In the genomic region with DNA sequence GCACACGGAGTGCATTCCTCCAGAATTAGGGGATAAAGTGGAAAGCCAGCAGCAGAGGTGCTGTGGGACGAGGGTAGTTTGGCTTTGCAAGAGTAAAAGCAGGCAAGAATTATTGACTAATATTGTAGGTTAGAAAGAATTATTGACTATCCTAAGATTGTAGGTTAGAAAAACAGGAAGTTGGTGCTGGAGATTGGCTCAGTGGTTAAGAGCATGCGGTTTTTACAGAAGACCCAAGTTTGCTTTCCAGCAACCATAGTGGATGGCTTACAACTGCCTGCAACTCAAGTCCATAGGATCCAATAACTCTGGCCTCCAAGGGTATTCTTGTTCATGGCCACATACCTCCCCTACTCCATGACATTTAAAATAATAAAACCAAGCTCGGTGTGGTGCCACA, we compare ENCODE assay signal across 23 mouse cellular contexts. TPM values are rescaled to one million over a fixed set of nuclear protein-coding genes. Genes with fewer than 3 reads are reported as not detected.
A peak's percentile ranks its signal among the peaks of the same experiment; 100 is the strongest.
DNase-seq lines count a peak whose midpoint lies in the region; ATAC-seq and TF ChIP-seq lines count a peak whose summit lies in the region.
"Had no signal": no experiment of that assay in that cellular context is flagged by ENCODE, and none has a peak within 500 bp of the region (broad histone marks: within the 10 kb centered on the region; RNA-seq: fewer than 3 reads in every experiment).

No protein-coding gene starts in this region.

- H3K9ac ChIP-seq in MEL (ENCODE audit: control insufficient read depth, low read depth, low read length, poor library complexity, severe bottlenecking) = peak overlapping the region; percentile 7; the same call in 1 of the 2 replicates
- H3K9ac ChIP-seq: forebrain, postnatal 0 days; heart, embryonic 13.5 days; hindbrain, embryonic 14.5 days had no signal

- TF ChIP-seq EP300 in MEL (IDR thresholded peaks at IDR 0.05; ENCODE audit: low read depth in 1 of 2, low read length in 2 of 2) = peak; percentile 20 to 30; a peak in 1 of 4 replicates

- TF ChIP-seq POLR2A in MEL (IDR thresholded peaks at IDR 0.05; ENCODE audit: control insufficient read depth in 1 of 2, insufficient read depth in 1 of 2, low read depth in 1 of 2, low read length in 2 of 2, poor library complexity in 1 of 2) = no peak
- no peak for TF ChIP-seq POLR2A in embryonic fibroblast, embryonic 13.5 days (IDR thresholded peaks at IDR 0.05; ENCODE audit: low read depth, low read length)
- no peak for TF ChIP-seq POLR2A in kidney, adult 2 months (IDR thresholded peaks at IDR 0.05; ENCODE audit: low read depth, low read length)
- no peak for TF ChIP-seq POLR2A in thymus, adult 2 months (IDR thresholded peaks at IDR 0.05; ENCODE audit: control insufficient read depth, extremely low read depth, insufficient read depth, low read length, poor library complexity)

- peaks cover 0 to 19% of the 10 kb centered on the region in 2 experiments; a peak in 2 of 4 replicates for H3K36me3 ChIP-seq in MEL (ENCODE audit: control insufficient read depth in 1 of 2, insufficient read depth in 2 of 2, low read length in 2 of 2)
- H3K36me3 ChIP-seq in kidney, adult 2 months (ENCODE audit: control insufficient read depth, insufficient read depth, low read length) = no peaks in the 10 kb centered on the region
- H3K36me3 ChIP-seq in thymus, adult 2 months (ENCODE audit: control insufficient read depth, insufficient read depth, low read length) = no peaks in the 10 kb centered on the region
- H3K36me3 ChIP-seq: heart, embryonic 10.5 days; heart, embryonic 13.5 days had no signal

- peaks cover 2% of the 10 kb centered on the region; the same call in 1 of the 2 replicates for H3K79me2 ChIP-seq in MEL (ENCODE audit: control insufficient read depth, insufficient read depth, low read length, poor library complexity)

- ATAC-seq in megakaryocyte, adult 5-6 weeks (ENCODE audit: poor library complexity, severe bottlenecking) = peak; percentile 20; the same call in 1 of the 2 replicates
- ATAC-seq: forebrain, embryonic 14.5 days; forebrain, postnatal 0 days; hindbrain, postnatal 0 days; Patski had no signal

- no peak for TF ChIP-seq RAD21 in MEL (IDR thresholded peaks at IDR 0.05; ENCODE audit: low read depth, low read length)

- no peaks in the 10 kb centered on the region for H3K27me3 ChIP-seq in MEL (ENCODE audit: control insufficient read depth in 1 of 2, insufficient read depth in 2 of 2, low read length in 2 of 2)
- H3K27me3 ChIP-seq in kidney, adult 2 months (replicated peaks; ENCODE audit: control insufficient read depth, insufficient read depth, low read length) = no peaks in the 10 kb centered on the region
- H3K27me3 ChIP-seq in thymus, adult 2 months (ENCODE audit: control insufficient read depth, insufficient read depth, low read length) = no peaks in the 10 kb centered on the region
- H3K27me3 ChIP-seq: heart, embryonic 13.5 days; Patski had no signal

- no peak overlapping the region for H3K4me3 ChIP-seq in MEL (ENCODE audit: control insufficient read depth in 1 of 2, insufficient read depth in 1 of 2, low read depth in 2 of 2, low read length in 2 of 2)
- H3K4me3 ChIP-seq in embryonic fibroblast, embryonic 13.5 days (ENCODE audit: insufficient read depth, low read length) = no peak overlapping the region
- no peak overlapping the region for H3K4me3 ChIP-seq in kidney, adult 2 months (ENCODE audit: insufficient read depth, low read depth, low read length)
- no peak overlapping the region for H3K4me3 ChIP-seq in thymus, adult 2 months (ENCODE audit: control insufficient read depth, insufficient read depth, low read length)
- H3K4me3 ChIP-seq: gastrocnemius, adult 2 months; heart, adult 2 months; heart, embryonic 10.5 days; heart, embryonic 13.5 days had no signal

- H3K27ac ChIP-seq in MEL (ENCODE audit: control insufficient read depth, low read depth, low read length) = no peak overlapping the region; the same call in 1 of the 2 replicates
- peak overlapping the region; percentile 100 for H3K27ac ChIP-seq in embryonic fibroblast, embryonic 13.5 days (ENCODE audit: insufficient read depth, low read length)
- H3K27ac ChIP-seq in kidney, adult 2 months (ENCODE audit: insufficient read depth, low read depth, low read length) = no peak overlapping the region
- H3K27ac ChIP-seq in thymus, adult 2 months (ENCODE audit: control insufficient read depth, insufficient read depth, low read length) = no peak overlapping the region
- H3K27ac ChIP-seq: gastrocnemius, adult 2 months; heart, adult 2 months; heart, embryonic 10.5 days; heart, embryonic 13.5 days; hindbrain, embryonic 14.5 days; hindbrain, postnatal 0 days had no signal

- H3K4me1 ChIP-seq in MEL (ENCODE audit: control insufficient read depth in 1 of 2, insufficient read depth in 2 of 2, low read length in 2 of 2) = peaks cover 0 to 26% of the 10 kb centered on the region in 2 experiments; a peak in 3 of 4 replicates
- no peaks in the 10 kb centered on the region for H3K4me1 ChIP-seq in embryonic fibroblast, embryonic 13.5 days (ENCODE audit: control insufficient read depth, insufficient read depth, low read length)
- H3K4me1 ChIP-seq in kidney, adult 2 months (ENCODE audit: control insufficient read depth, insufficient read depth, low read length) = peaks cover 2% of the 10 kb centered on the region; the same call in 1 of the 2 replicates
- H3K4me1 ChIP-seq in thymus, adult 2 months (replicated peaks; ENCODE audit: control insufficient read depth, insufficient read depth, low read length) = peaks cover 8% of the 10 kb centered on the region

- DNase-seq in 416B (ENCODE audit: low read depth) (peak; percentile 69), MEL (ENCODE audit: low read depth, low spot score) (peak; percentile 80)
- DNase-seq in kidney, adult 2 months = no peak
- no peak for DNase-seq in thymus, postnatal 4 days
- no peak for DNase-seq in thymus, adult 2 months
- DNase-seq: cerebellum, adult 11-12 months; cerebellum, adult 8-10 months; cerebellum, postnatal 10 days; cerebellum, postnatal 36 days; forebrain, postnatal 0 days; gastrocnemius, adult 2 months; gastrocnemius, postnatal 14 days; heart, adult 2 months; heart, postnatal 14 days; heart, postnatal 4 days had no signal

- TF ChIP-seq CTCF in MEL (IDR thresholded peaks at IDR 0.05 in 2 of 3, conservative IDR thresholded peaks at IDR 0.05 in 1 of 3; ENCODE audit: control insufficient read depth in 1 of 3, insufficient read depth in 1 of 3, low read depth in 2 of 3, low read length in 3 of 3, poor library complexity in 1 of 3, severe bottlenecking in 1 of 3) = no peak
- TF ChIP-seq CTCF in embryonic fibroblast, embryonic 13.5 days (IDR thresholded peaks at IDR 0.05; ENCODE audit: borderline replicate concordance, insufficient read depth, low read length) = no peak
- TF ChIP-seq CTCF in kidney, adult 2 months (conservative IDR thresholded peaks at IDR 0.05; ENCODE audit: insufficient read depth, insufficient read length, low read depth, low read length) = no peak
- TF ChIP-seq CTCF in thymus, adult 2 months (IDR thresholded peaks at IDR 0.05; ENCODE audit: borderline replicate concordance, control insufficient read depth, extremely low read depth, insufficient read depth, low read length, poor library complexity) = no peak

- 93% methylated on average over 4 of the region's 4 CpGs for WGBS in kidney, adult 2 months
- 61% methylated on average over 4 of the region's 4 CpGs for WGBS in thymus, adult 2 months

- H3K9me3 ChIP-seq in MEL (replicated peaks; ENCODE audit: insufficient read depth, low read length) = no peaks in the 10 kb centered on the region
- H3K9me3 ChIP-seq: heart, embryonic 10.5 days; heart, embryonic 13.5 days had no signal

TF ChIP-seq in MEL, 35 proteins besides CTCF, POLR2A, EP300 and RAD21:
- no peak for TF ChIP-seq HCFC1 (IDR thresholded peaks at IDR 0.05; ENCODE audit: low read depth, low read length)
- peak; percentile 60 for TF ChIP-seq MYC (IDR thresholded peaks at IDR 0.05; ENCODE audit: low read depth, low read length)
- TF ChIP-seq MYB (IDR thresholded peaks at IDR 0.05; ENCODE audit: low read depth, low read length) = no peak

RNA-seq across cellular contexts. Expression of gene Pla2g15, which starts 4.2 kb away (rescaled TPM):
- total RNA-seq in MEL (2012; rRNA removed) = 4.0 and 6.2 TPM in 2 replicates
- 1 to 10 TPM in 1 of 2 experiments, not detected in 1; 9.4 TPM for polyA plus RNA-seq in MEL (2012; ENCODE audit: insufficient read depth in 1 of 2, insufficient read length in 2 of 2, low read depth in 1 of 2, low replicate concordance in 2 of 2, missing spikeins in 1 of 2)
- polyA plus RNA-seq in embryonic fibroblast, embryonic 13.5 days (2011; ENCODE audit: insufficient read length, low read depth, missing spikeins) = 30.0 and 40.9 TPM in 2 replicates
- 13.8 and 15.8 TPM in 2 replicates for total RNA-seq in megakaryocyte, adult 5-6 weeks (2015)
- total RNA-seq in megakaryocyte, adult 5-6 weeks (2017) = 12.9 and 15.8 TPM in 2 replicates
- 9.4 and 10.2 TPM in 2 replicates for polyA plus RNA-seq in kidney, adult 2 months (2012; rRNA removed)
- polyA plus RNA-seq in thymus, adult 2 months (2012; rRNA removed) = 17.4 and 18.2 TPM in 2 replicates

RNA-seq across cellular contexts. Expression of gene Esrp2, which starts 9.2 kb away (rescaled TPM):
- 1.3 and 2.3 TPM in 2 replicates for total RNA-seq in MEL (2012; rRNA removed)
- polyA plus RNA-seq in MEL (2012; ENCODE audit: insufficient read depth in 1 of 2, insufficient read length in 2 of 2, low read depth in 1 of 2, low replicate concordance in 2 of 2, missing spikeins in 1 of 2) = 1 to 10 TPM in 1 of 2 experiments, not detected in 1; 4.5 TPM
- 2.1 and 3.9 TPM in 2 replicates for polyA plus RNA-seq in embryonic fibroblast, embryonic 13.5 days (2011; ENCODE audit: insufficient read length, low read depth, missing spikeins)
- not detected in 2 replicates for total RNA-seq in megakaryocyte, adult 5-6 weeks (2015)
- not detected in 2 replicates for total RNA-seq in megakaryocyte, adult 5-6 weeks (2017)
- polyA plus RNA-seq in kidney, adult 2 months (2012; rRNA removed) = 31.0 and 34.3 TPM in 2 replicates
- 24.5 and 29.9 TPM in 2 replicates for polyA plus RNA-seq in thymus, adult 2 months (2012; rRNA removed)
- total RNA-seq: gastrocnemius, adult 2 months; gastrocnemius, postnatal 14 days had no signal
- polyA plus RNA-seq: forebrain, postnatal 0 days had no signal

RNA-seq across cellular contexts. Expression of gene Slc7a6, which starts 22.6 kb away (rescaled TPM):
- total RNA-seq in MEL (2012; rRNA removed) = 26.2 and 34.4 TPM in 2 replicates
- polyA plus RNA-seq in MEL (2012; ENCODE audit: insufficient read depth in 1 of 2, insufficient read length in 2 of 2, low read depth in 1 of 2, low replicate concordance in 2 of 2, missing spikeins in 1 of 2) = 10 to 100 TPM in 1 of 2 experiments, not detected in 1; 48.2 TPM
- polyA plus RNA-seq in embryonic fibroblast, embryonic 13.5 days (2011; ENCODE audit: insufficient read length, low read depth, missing spikeins) = 57.4 and 59.3 TPM in 2 replicates
- total RNA-seq in megakaryocyte, adult 5-6 weeks (2015) = 9.7 and 10.3 TPM in 2 replicates
- total RNA-seq in megakaryocyte, adult 5-6 weeks (2017) = 7.6 and 9.4 TPM in 2 replicates
- 8.2 and 9.8 TPM in 2 replicates for polyA plus RNA-seq in kidney, adult 2 months (2012; rRNA removed)
- polyA plus RNA-seq in thymus, adult 2 months (2012; rRNA removed) = 96.3 and 103 TPM in 2 replicates

Comparison
In these comparisons a context has a peak if more than half of its experiments do, and no peak if none do; other contexts are left out.
1. DNase-seq: peak in 416B (single experiment) and MEL (single experiment); none in kidney, adult 2 months (single experiment), thymus, postnatal 4 days (single experiment) and thymus, adult 2 months (single experiment).